32 mouse cellular contexts compared by ENCODE assay signal in genomic region chr8:43299796-43300195, GRCm38 (mm10). TPM values are rescaled to one million over a fixed set of nuclear protein-coding genes. Genes with fewer than 3 reads are reported as not detected.
A peak's percentile ranks its signal among the peaks of the same experiment; 100 is the strongest.
DNase-seq lines count a peak whose midpoint lies in the region.
"Had no signal": no experiment of that assay in that cellular context is flagged by ENCODE, and none has a peak within 500 bp of the region (broad histone marks: within the 10 kb centered on the region; RNA-seq: fewer than 3 reads in every experiment).

No protein-coding gene starts in this region.

- WGBS in limb, embryonic 10.5 days: 62% methylated on average over 5 of the region's 5 CpGs

- intact Hi-C loops in heart, postnatal 14 days (cut with DNase I): no loop called here
- intact Hi-C loops in gastrocnemius, postnatal 14 days (cut with DNase I; ENCODE audit: low total_unique reads): no loop called here

- peak; percentile 21 for DNase-seq in heart, adult 11 months
- no peak for DNase-seq in heart, postnatal 14 days
- DNase-seq in ES-CJ7 (ENCODE audit: low read depth, low spot score): peak; percentile 72
- peak; percentile 60 for DNase-seq in R1 (ENCODE audit: low read depth, low spot score)
- no peak for DNase-seq in limb, embryonic 10.5 days (ENCODE audit: low spot score)
- no peak for DNase-seq in adrenal gland, adult 8-10 months
- DNase-seq in gastrocnemius, postnatal 14 days: no peak
- DNase-seq in urinary bladder, postnatal 14 days (ENCODE audit: low spot score): no peak
- DNase-seq: adrenal gland, postnatal 10 days; adrenal gland, postnatal 25 days; cerebellum, adult 11 months; cerebellum, adult 18-20 months; cerebellum, adult 8-10 months; cerebellum, adult 9-11 months; cerebellum, postnatal 14 days; cerebellum, postnatal 36 days; forebrain, postnatal 0 days had no signal

- no peaks in the 10 kb centered on the region for H3K27me3 ChIP-seq in limb, embryonic 10.5 days (ENCODE audit: low read depth, poor library complexity, severe bottlenecking)
- H3K27me3 ChIP-seq: embryonic facial prominence, embryonic 13.5 days; embryonic facial prominence, embryonic 15.5 days; forebrain, embryonic 12.5 days; forebrain, embryonic 15.5 days; Patski had no signal

- H3K4me3 ChIP-seq in limb, embryonic 10.5 days: no peak overlapping the region
- H3K4me3 ChIP-seq: embryonic facial prominence, embryonic 13.5 days; embryonic facial prominence, embryonic 15.5 days; erythroblast, embryonic 14.5 days; forebrain, embryonic 10.5 days; forebrain, embryonic 12.5 days; forebrain, embryonic 15.5 days had no signal

- H3K36me3 ChIP-seq in limb, embryonic 10.5 days: no peaks in the 10 kb centered on the region
- H3K36me3 ChIP-seq: embryonic facial prominence, embryonic 13.5 days; embryonic facial prominence, embryonic 15.5 days; forebrain, embryonic 10.5 days; forebrain, embryonic 12.5 days; forebrain, embryonic 15.5 days; G1E had no signal

- H3K4me1 ChIP-seq in limb, embryonic 10.5 days: peaks cover 5% of the 10 kb centered on the region; the same call in 1 of the 2 replicates
- H3K4me1 ChIP-seq: embryonic facial prominence, embryonic 13.5 days; embryonic facial prominence, embryonic 15.5 days; forebrain, embryonic 12.5 days; forebrain, embryonic 15.5 days had no signal

- no peaks in the 10 kb centered on the region for H3K9me3 ChIP-seq in limb, embryonic 10.5 days (replicated peaks)
- H3K9me3 ChIP-seq: embryonic facial prominence, embryonic 13.5 days; embryonic facial prominence, embryonic 15.5 days; forebrain, embryonic 10.5 days; forebrain, embryonic 12.5 days; forebrain, embryonic 15.5 days had no signal

- H3K27ac ChIP-seq in limb, embryonic 10.5 days: peak overlapping the region; percentile 40; the same call in 1 of the 2 replicates
- H3K27ac ChIP-seq: embryonic facial prominence, embryonic 13.5 days; embryonic facial prominence, embryonic 15.5 days; forebrain, embryonic 10.5 days; forebrain, embryonic 12.5 days; forebrain, embryonic 15.5 days had no signal

RNA-seq across cellular contexts. Expression of gene Zfp42, which starts 7.0 kb away (rescaled TPM):
- total RNA-seq in heart, postnatal 14 days (2021): not detected
- 0.08 TPM in 1 of 2 replicates, not detected in the other for polyA plus RNA-seq in limb, embryonic 10.5 days (2016; fragmentation: Nextera tagmentation; extraction: Ambion mirVana)
- total RNA-seq in adrenal gland, adult 8-10 months (2022): not detected
- not detected for total RNA-seq in gastrocnemius, postnatal 14 days (2021)
- total RNA-seq: adrenal gland, adult 18-20 months; adrenal gland, postnatal 10 days; adrenal gland, postnatal 25 days; adrenal gland, postnatal 4 days; common myeloid progenitor, adult 5-6 weeks; forebrain, postnatal 0 days; G1E had no signal
- polyA plus RNA-seq: activated CD4-positive, CD25-positive, alpha-beta regulatory T cell, adult 4 months; brain, embryonic 14.5 days; C2C12; embryonic facial prominence, embryonic 11.5 days; embryonic facial prominence, embryonic 13.5 days; embryonic facial prominence, embryonic 15.5 days; erythroblast, embryonic 14.5 days; forebrain, embryonic 10.5 days; forebrain, embryonic 12.5 days; forebrain, embryonic 15.5 days; forebrain, postnatal 0 days; G1E had no signal

Comparison
In these comparisons a context has a peak if more than half of its experiments do, and no peak if none do; other contexts are left out.
1. DNase-seq: peak in heart, adult 11 months (single experiment), ES-CJ7 (single experiment) and R1 (single experiment); none in heart, postnatal 14 days (0 of 2), limb, embryonic 10.5 days (single experiment), adrenal gland, adult 8-10 months (single experiment), gastrocnemius, postnatal 14 days (single experiment) and urinary bladder, postnatal 14 days (single experiment).